Mouse (Mus musculus): ENCODE measurements around the gene Dlgap3. TPM values are rescaled to one million over a fixed set of nuclear protein-coding genes. Genes with fewer than 3 reads are reported as not detected.

Gene Dlgap3
- polyA plus RNA-seq, 1 experiment from 2014 or later: 0.63 TPM

DNA sequence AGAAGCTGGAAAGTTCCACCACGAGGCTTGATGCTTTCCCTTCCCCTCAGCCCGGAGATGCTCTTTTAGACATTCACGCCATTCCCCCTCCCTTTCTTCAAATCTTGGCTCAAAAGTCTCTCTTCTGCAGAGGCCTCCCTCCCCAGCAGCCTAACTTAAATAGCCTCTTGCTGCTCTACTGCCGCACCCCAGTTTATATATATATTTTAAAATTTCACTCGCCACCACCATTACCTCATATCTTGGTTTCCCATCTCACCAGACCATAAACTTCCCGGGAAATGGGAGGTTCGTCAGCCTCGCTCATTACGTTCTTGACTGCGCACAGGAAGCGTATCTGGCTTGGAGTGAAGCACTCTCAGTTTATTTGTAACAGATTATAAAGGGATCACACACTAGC is 9.0 kb downstream of the Dlgap3 start:
- Histone ChIP-seq H3K4me2 (no peak overlapping the region), H3K27ac (no peak overlapping the region), H3K4me1 (no peaks in the 10 kb centered on the region), H3K36me3 (no peaks in the 10 kb centered on the region), H3K4me3 (no peak overlapping the region), H3K9me3 (no peaks in the 10 kb centered on the region), H3K9ac (no peak overlapping the region), H3K27me3 (peaks cover 51% of the 10 kb centered on the region)
- WGBS: 68% methylated on average over 11 of the region's 11 CpGs
- ATAC-seq (ENCODE audit: insufficient number of reproducible peaks, low FRiP score, low TSS enrichment, low read depth): no peak

DNA sequence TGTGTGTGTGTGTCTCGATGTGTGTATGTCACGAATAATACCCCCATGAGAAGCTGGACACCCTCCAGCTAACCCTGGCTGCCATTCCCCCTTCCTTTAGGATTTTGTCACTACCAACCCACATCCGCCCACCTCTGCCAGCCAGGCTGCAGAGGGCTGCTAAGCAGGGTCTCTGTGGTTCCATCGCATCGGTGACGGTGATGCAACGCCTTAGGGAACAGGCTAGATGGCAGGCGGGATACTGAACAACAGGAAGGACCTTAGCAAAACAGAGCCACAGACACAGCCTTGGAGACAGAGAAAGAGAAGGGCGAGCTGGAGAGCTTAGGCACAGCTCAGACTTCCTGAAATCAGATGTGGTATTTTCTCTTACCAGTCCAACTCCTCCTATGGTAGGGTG is 9.7 kb downstream of the Dlgap3 start:
- H3K27me3 ChIP-seq: peaks cover 47% of the 10 kb centered on the region
- H3K4me2 ChIP-seq: no peak overlapping the region
- no peaks in the 10 kb centered on the region for H3K4me1 ChIP-seq
- H3K27ac ChIP-seq: no peak overlapping the region
- 51% methylated on average over 9 of the region's 9 CpGs for WGBS
- H3K36me3 ChIP-seq: no peaks in the 10 kb centered on the region
- no peak overlapping the region for H3K9ac ChIP-seq
- ATAC-seq (ENCODE audit: insufficient number of reproducible peaks, low FRiP score, low TSS enrichment, low read depth): no peak
- H3K4me3 ChIP-seq: no peak overlapping the region
- H3K9me3 ChIP-seq: no peaks in the 10 kb centered on the region

DNA sequence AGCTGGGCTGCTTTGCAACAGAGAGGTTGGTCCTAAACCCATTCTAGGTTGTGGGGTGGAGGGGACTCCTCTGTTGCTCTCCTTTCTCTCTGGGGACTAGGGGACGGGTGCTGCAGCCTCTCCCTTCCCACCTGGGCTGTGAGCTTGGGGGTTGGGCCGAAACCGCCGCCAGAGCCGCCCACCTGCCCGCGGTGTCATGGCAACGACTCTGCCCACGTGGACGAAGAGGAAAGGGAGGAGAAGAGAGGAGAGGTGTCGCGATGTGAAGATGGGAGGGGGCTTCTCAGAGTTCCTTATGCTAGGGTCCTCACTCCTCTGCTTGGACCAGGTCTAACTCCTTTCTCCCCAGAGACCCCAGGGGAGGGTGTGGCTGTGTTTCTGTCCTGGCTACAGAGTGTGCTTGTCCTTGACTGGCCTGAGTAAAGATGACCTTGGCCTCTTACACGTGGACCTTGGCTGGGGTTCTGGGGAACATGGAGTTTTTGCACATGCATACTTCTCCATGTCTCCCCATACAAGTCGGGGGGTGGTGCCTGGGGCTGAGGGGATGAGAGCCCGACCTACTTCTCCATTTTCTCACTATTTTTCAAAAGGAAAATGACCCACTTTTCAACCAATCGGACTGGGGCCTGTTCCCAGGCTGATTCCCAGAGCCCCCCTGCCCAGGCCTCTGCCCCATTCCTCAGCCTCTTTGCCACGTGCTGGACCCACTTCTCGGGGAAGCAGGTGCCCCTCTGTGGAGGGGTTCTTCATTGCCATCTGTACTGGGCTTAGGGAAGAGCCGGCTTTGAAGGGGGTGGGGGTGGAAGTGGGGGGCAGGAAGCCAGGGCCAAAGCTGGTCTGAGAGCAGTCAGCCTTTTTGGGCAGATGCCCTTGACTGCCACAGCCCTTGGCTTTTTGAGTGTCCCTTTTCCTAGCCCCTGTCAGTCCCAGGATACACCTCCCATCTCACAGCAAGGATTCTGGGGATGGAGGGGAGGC is 10.8 kb downstream of the Dlgap3 start:
- Histone ChIP-seq H3K4me2 (no peak overlapping the region), H3K27me3 (peaks cover 47% of the 10 kb centered on the region), H3K27ac (no peak overlapping the region), H3K36me3 (no peaks in the 10 kb centered on the region), H3K9me3 (no peaks in the 10 kb centered on the region), H3K4me1 (no peaks in the 10 kb centered on the region), H3K9ac (no peak overlapping the region), H3K4me3 (no peak overlapping the region)
- ATAC-seq (ENCODE audit: insufficient number of reproducible peaks, low FRiP score, low TSS enrichment, low read depth): no peak
- 11% methylated on average over 17 of the region's 19 CpGs for WGBS

DNA sequence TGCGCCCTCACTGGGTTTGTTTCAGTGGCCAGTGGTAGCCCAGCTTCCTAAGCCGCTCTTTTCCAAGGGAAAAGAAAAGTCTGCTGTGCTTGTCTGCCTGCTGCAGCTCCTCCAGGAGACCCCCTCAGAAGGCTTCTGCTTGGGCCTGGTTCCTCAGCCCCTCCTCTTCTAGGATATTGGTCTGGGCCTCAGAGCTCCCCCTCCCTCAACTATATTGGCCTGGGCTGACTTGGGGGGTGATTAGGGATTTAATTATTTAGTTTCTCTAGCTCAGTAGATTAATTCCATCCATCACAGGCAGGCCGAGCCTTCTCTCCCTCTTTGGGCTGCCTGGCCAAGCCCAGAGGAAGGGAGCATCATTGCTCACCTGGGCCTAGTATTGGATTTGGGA is 11.4 kb downstream of the Dlgap3 start:
- Histone ChIP-seq H3K27me3 (peaks cover 42% of the 10 kb centered on the region), H3K4me1 (no peaks in the 10 kb centered on the region), H3K9me3 (no peaks in the 10 kb centered on the region), H3K4me2 (no peak overlapping the region), H3K36me3 (no peaks in the 10 kb centered on the region), H3K4me3 (no peak overlapping the region), H3K27ac (no peak overlapping the region), H3K9ac (no peak overlapping the region)
- 79% methylated on average over 3 of the region's 3 CpGs for WGBS
- ATAC-seq (ENCODE audit: insufficient number of reproducible peaks, low FRiP score, low TSS enrichment, low read depth): no peak

DNA sequence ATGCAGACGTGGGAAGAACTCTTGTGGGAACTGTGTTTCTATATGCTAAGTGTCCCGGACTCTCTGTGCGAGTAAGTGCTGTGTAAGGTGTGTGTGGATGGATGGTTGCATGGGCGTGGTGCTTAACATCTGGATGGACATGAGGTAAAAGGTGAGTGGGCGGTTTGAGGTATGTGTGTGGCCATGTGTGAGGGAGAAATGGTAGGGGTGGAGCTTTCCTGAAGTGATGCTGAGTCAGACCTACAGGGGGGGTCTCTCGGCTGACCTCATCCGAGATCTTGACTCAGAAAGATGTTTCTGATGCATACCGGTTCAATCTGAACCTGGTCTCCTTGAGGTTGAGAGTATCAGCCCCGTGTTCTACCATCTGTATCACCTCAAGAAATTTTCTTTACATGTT is 12.0 kb downstream of the Dlgap3 start:
- peaks cover 42% of the 10 kb centered on the region for H3K27me3 ChIP-seq
- H3K4me1 ChIP-seq: no peaks in the 10 kb centered on the region
- no peak overlapping the region for H3K27ac ChIP-seq
- WGBS: 85% methylated on average over 9 of the region's 9 CpGs
- H3K4me2 ChIP-seq: no peak overlapping the region
- H3K9ac ChIP-seq: no peak overlapping the region
- H3K36me3 ChIP-seq: no peaks in the 10 kb centered on the region
- H3K4me3 ChIP-seq: no peak overlapping the region
- no peak for ATAC-seq (ENCODE audit: insufficient number of reproducible peaks, low FRiP score, low TSS enrichment, low read depth)
- no peaks in the 10 kb centered on the region for H3K9me3 ChIP-seq

DNA sequence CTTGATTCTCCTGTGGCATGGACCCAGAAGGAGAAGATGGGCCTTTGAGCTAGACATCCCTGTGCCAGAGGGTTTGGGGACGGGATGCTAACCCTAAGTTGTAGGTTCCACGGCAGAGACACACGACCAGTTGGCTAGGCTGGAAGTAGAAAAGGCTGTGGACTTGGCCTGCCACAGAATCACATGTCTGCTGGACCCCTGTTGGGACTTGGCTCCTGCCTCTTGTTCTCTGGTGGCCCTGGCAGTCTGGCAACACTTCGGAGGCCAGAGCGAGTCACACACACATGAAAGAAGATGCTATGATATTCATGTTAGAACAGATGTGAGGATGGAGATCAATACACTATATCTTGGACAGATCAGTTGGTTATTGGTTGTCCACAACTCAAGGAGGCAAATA is 14.9 kb downstream of the Dlgap3 start:
- no peaks in the 10 kb centered on the region for H3K4me1 ChIP-seq
- H3K9me3 ChIP-seq: no peaks in the 10 kb centered on the region
- H3K27me3 ChIP-seq: peaks cover 21% of the 10 kb centered on the region
- WGBS: 71% methylated on average over 5 of the region's 5 CpGs
- no peak overlapping the region for H3K27ac ChIP-seq
- no peak overlapping the region for H3K4me2 ChIP-seq
- ATAC-seq (ENCODE audit: insufficient number of reproducible peaks, low FRiP score, low TSS enrichment, low read depth): no peak
- no peaks in the 10 kb centered on the region for H3K36me3 ChIP-seq
- no peak overlapping the region for H3K9ac ChIP-seq
- no peak overlapping the region for H3K4me3 ChIP-seq

DNA sequence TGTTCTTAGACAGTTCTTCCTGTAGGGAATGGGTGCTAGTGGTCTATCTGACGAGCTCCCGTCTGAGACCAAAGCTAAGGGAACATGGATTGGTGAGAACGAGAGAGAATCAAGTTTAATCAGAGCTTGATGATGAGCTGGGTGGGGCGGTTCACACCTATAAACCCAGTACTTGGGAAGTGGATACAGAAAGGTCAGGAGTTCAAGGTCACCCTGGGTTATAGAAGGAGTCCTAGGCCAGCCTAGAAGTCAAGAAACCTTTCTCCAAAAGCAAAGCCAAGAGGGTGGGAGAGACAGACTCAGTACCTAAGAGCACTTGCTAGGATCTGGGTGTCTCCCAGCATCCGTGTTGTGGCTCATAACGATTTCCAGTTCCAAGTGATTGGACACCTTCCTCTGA is 21.9 kb downstream of the Dlgap3 start:
- Histone ChIP-seq H3K4me3 (no peak overlapping the region), H3K9ac (no peak overlapping the region), H3K36me3 (no peaks in the 10 kb centered on the region), H3K27me3 (no peaks in the 10 kb centered on the region), H3K4me2 (no peak overlapping the region), H3K4me1 (peaks cover 4% of the 10 kb centered on the region; the same call in 1 of the 2 replicates), H3K9me3 (no peaks in the 10 kb centered on the region), H3K27ac (no peak overlapping the region)
- WGBS: 84% methylated on average over 6 of the region's 6 CpGs
- ATAC-seq (ENCODE audit: insufficient number of reproducible peaks, low FRiP score, low TSS enrichment, low read depth): no peak

DNA sequence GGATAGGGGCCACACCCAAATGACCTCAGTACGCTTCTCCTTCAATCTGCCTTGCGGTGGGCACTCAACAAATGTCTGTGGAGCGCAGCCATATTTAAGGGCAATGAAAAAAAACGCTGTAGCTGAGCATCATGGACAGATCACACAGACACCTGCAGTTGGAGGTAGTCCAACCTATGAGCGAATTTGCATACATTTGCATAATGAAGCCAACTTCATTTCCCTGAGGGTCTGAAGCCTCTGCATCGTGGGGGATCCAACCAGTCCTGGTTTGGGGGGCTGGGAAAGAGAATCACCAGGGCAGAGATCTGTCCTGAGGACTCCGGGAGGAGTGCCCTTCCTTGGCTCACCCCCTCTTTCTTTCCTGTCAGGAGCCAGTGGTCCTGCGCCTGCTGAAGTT is 23.7 kb downstream of the Dlgap3 start:
- Histone ChIP-seq H3K4me2 (no peak overlapping the region), H3K27me3 (no peaks in the 10 kb centered on the region), H3K9me3 (no peaks in the 10 kb centered on the region), H3K27ac (no peak overlapping the region), H3K4me3 (no peak overlapping the region), H3K9ac (no peak overlapping the region), H3K36me3 (no peaks in the 10 kb centered on the region), H3K4me1 (peaks cover 4% of the 10 kb centered on the region; the same call in 1 of the 2 replicates)
- 73% methylated on average over 8 of the region's 8 CpGs for WGBS
- ATAC-seq (ENCODE audit: insufficient number of reproducible peaks, low FRiP score, low TSS enrichment, low read depth): no peak

DNA sequence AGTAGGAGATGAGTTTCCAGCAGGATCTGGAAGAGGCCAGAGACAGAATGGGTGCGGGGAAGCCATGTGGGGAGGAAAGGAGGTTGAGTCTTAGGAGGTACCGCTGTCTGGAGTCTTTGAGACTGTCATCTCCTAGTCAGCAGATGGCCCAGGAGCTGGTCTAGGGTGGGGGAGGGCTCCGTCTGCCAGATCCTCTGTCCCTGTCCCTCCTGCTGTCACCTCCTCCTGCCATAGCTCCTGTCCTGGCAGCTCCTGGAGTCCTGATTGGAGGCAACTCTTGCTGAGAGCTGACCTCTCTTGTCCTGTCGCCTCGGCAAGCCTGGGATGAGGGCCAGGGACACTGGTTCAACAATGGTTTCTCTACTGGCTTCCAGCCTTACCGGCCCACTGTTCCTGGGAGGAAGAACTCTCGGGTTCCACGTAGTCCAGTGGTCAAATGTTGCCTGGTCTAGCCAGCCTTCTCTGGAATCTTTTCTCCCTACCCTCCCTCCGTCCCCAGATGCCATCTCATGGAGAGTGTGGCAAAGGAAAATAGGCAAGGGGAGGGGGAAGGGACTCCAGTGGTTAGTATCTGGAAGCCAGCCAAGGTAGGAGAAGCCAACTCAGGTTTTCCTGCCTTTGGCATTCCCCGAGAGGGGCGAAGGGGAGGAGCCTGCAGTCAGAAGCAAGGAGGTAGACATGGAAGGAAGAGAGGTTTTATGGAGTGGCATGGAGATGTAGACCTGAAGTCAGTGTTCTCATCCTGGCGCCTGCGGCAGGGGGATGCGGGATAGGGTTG is 24.6 kb downstream of the Dlgap3 start:
- Histone ChIP-seq H3K9ac (no peak overlapping the region), H3K27me3 (no peaks in the 10 kb centered on the region), H3K4me1 (peaks cover 4% of the 10 kb centered on the region; the same call in 1 of the 2 replicates), H3K27ac (no peak overlapping the region), H3K4me3 (no peak overlapping the region), H3K36me3 (no peaks in the 10 kb centered on the region), H3K9me3 (no peaks in the 10 kb centered on the region), H3K4me2 (no peak overlapping the region)
- 55% methylated on average over 14 of the region's 14 CpGs for WGBS
- ATAC-seq (ENCODE audit: insufficient number of reproducible peaks, low FRiP score, low TSS enrichment, low read depth): no peak

DNA sequence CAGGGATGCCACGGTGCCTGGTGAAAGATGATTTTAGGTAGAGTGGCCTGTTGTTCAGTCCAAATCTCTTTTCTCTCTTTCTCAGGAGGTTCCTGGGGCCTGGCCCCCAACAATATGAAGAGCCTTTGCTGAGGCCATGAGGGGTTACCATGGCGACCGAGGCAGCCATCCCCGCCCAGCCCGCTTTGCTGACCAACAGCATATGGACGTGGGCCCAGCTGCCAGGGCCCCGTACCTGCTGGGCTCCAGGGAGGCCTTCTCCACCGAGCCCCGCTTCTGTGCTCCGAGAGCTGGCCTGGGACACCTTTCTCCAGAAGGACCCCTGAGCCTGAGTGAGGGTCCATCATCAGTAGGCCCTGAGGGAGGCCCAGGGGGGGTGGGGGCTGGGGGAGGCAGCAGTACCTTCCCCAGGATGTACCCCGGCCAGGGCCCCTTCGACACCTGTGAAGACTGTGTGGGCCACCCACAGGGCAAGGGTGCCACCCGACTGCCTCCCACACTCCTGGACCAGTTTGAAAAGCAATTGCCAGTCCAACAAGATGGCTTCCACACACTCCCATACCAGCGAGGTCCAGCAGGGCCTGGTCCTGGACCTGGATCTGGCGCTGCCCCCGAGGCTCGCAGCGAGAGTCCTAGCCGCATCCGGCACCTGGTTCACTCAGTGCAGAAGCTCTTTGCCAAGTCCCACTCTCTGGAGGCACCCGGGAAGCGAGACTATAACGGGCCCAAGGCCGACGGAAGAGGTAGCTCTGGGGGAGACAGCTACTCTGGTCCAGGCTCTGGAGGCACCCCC is 25.7 kb downstream of the Dlgap3 start:
- H3K4me1 ChIP-seq: peaks cover 4% of the 10 kb centered on the region; the same call in 1 of the 2 replicates
- no peak overlapping the region for H3K4me2 ChIP-seq
- no peak for ATAC-seq (ENCODE audit: insufficient number of reproducible peaks, low FRiP score, low TSS enrichment, low read depth)
- WGBS: 86% methylated on average over 25 of the region's 25 CpGs
- H3K9ac ChIP-seq: no peak overlapping the region
- H3K4me3 ChIP-seq: no peak overlapping the region
- no peak overlapping the region for H3K27ac ChIP-seq
- H3K9me3 ChIP-seq: no peaks in the 10 kb centered on the region
- H3K27me3 ChIP-seq: no peaks in the 10 kb centered on the region
- H3K36me3 ChIP-seq: no peaks in the 10 kb centered on the region

DNA sequence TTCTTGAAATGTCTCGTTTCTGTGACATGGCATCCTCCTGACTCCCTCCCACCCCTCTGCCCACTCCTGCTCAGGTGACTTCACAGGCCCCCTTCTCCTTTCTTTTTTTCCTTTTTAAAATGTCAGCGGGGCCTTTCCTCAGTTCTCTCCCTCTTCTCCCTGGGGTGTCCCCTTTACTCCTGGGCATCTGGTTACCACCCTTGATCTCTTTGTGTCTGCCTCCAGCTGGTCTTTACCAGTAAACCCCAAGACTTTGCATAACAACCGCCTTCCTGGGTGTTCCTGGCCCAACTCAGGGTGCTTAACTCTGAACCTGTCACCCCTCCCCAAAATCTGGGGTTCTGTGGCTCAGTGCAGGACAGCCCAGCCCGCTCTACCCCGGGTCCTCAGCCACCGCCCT is 29.6 kb downstream of the Dlgap3 start:
- no peak for ATAC-seq (ENCODE audit: insufficient number of reproducible peaks, low FRiP score, low TSS enrichment, low read depth)
- no peak overlapping the region for H3K27ac ChIP-seq
- H3K9ac ChIP-seq: no peak overlapping the region
- no peaks in the 10 kb centered on the region for H3K36me3 ChIP-seq
- WGBS: 33% methylated on average over 6 of the region's 6 CpGs
- H3K4me2 ChIP-seq: no peak overlapping the region
- H3K27me3 ChIP-seq: no peaks in the 10 kb centered on the region
- H3K9me3 ChIP-seq: no peaks in the 10 kb centered on the region
- H3K4me3 ChIP-seq: no peak overlapping the region
- H3K4me1 ChIP-seq: peaks cover 9% of the 10 kb centered on the region; the same call in 1 of the 2 replicates
